Mouse (Mus musculus): ENCODE measurements around the gene Rnf152. TPM values are rescaled to one million over a fixed set of nuclear protein-coding genes. Genes with fewer than 3 reads are reported as not detected.

Rnf152 gene
- total RNA-seq (2014; rRNA removed) (35.5 and 50.8 TPM in 2 replicates), polyA plus RNA-seq (2015; fragmentation: Nextera tagmentation; extraction: Ambion mirVana) (19.2 and 21.0 TPM in 2 replicates)

DNA sequence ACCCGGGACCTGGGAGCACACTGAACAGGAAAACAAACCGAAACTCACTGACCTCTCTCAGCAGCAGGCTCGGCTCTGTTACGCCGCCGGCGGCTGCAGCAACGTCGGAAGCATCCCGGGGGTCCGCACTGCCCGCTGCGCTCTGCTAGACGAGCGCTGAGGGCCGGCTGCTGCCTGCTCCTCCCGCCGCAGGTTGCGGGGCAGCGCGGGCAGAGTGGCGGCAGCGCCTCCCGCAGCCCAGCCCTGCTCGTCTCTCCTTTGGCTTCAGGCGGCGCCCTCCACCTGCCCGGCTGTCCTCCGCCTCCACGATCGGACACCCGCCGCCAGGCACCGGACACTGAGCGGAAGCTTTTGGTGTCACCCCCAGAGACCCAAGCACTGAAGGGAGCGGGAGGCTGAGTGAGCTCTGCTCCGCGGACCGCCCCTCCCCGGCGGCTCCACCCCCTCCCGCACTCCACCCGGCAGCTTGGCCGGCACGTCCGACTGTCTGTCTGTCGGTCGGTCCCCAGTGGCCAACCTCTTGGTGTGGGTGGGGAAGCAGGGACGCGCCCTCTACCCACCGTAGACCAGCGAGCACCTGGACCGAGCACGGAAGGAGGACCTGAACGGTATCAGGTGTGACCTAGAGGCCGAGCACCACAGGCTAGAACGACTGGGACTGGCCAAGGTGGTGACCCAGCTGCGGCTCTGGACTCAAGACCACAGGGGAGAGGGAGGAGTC lies at the start of gene Rnf152:
Gene Rnf152, minus strand, starts transcription at position 420 of the 721 bp plus-strand sequence.
- H3K9me3 ChIP-seq (ENCODE audit: low read length) = no peaks in the 10 kb centered on the region
- H3K27ac ChIP-seq (ENCODE audit: low read depth, low read length) = peak within 1 kb of the TSS; percentile 82
- TF ChIP-seq CTCF (IDR thresholded peaks at IDR 0.05) = peak; percentile 37; the same call in 1 of the 2 replicates
- H3K27me3 ChIP-seq (ENCODE audit: insufficient read depth, low read length) = no peaks in the 10 kb centered on the region
- ATAC-seq (ENCODE audit: low FRiP score) = peak; percentile 74
- DNase-seq (ENCODE audit: low spot score) = peak; percentile 58
- WGBS = under 1% methylated on average over 54 of the region's 58 CpGs
- H3K36me3 ChIP-seq (ENCODE audit: insufficient read depth, low read length) = no peaks in the 10 kb centered on the region
- peak within 1 kb of the TSS; percentile 87 for H3K4me3 ChIP-seq (ENCODE audit: low read depth, low read length)
- H3K4me1 ChIP-seq (ENCODE audit: insufficient read depth, low read length) = peaks cover 4% of the 10 kb centered on the region; the same call in 1 of the 2 replicates
- peak within 1 kb of the TSS; percentile 81 for H3K9ac ChIP-seq (replicated peaks; ENCODE audit: low read length, poor library complexity, severe bottlenecking)
- peak within 1 kb of the TSS; percentile 84 for H3K4me2 ChIP-seq (ENCODE audit: low read depth, low read length, poor library complexity, severe bottlenecking)

DNA sequence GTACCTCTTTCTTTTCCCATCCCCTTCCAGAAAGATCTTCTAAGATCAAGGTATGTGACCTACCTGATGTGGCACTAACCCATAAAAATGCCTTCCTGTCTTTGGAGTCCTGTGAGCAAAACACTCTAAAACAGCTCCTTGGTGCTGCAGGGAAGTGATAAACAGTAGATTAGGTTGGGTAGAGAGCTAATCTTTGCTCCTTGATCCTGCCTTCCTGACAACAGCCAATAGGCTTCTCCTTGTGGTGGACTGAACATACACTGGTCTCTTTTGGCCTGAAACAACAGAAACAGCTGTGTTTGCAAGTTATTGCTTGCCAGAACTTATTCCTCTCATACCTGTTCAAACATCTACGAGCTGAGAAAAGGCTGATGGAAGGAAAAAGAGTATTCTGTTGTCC lies 46.3 kb upstream of the Rnf152 start:
- H3K36me3 ChIP-seq (ENCODE audit: insufficient read depth, low read length) = no peaks in the 10 kb centered on the region
- TF ChIP-seq CTCF (IDR thresholded peaks at IDR 0.05) = no peak
- H3K27ac ChIP-seq (ENCODE audit: low read depth, low read length) = no peak overlapping the region
- WGBS = 79% methylated on average over 1 of the region's 1 CpGs
- H3K4me3 ChIP-seq (ENCODE audit: low read depth, low read length) = no peak overlapping the region
- no peaks in the 10 kb centered on the region for H3K4me1 ChIP-seq (ENCODE audit: insufficient read depth, low read length)
- H3K9ac ChIP-seq (replicated peaks; ENCODE audit: low read length, poor library complexity, severe bottlenecking) = no peak overlapping the region
- H3K9me3 ChIP-seq (ENCODE audit: low read length) = no peaks in the 10 kb centered on the region
- H3K27me3 ChIP-seq (ENCODE audit: insufficient read depth, low read length) = no peaks in the 10 kb centered on the region
- ATAC-seq (ENCODE audit: low FRiP score) = no peak
- DNase-seq (ENCODE audit: low spot score) = no peak
- H3K4me2 ChIP-seq (ENCODE audit: low read depth, low read length, poor library complexity, severe bottlenecking) = no peak overlapping the region

DNA sequence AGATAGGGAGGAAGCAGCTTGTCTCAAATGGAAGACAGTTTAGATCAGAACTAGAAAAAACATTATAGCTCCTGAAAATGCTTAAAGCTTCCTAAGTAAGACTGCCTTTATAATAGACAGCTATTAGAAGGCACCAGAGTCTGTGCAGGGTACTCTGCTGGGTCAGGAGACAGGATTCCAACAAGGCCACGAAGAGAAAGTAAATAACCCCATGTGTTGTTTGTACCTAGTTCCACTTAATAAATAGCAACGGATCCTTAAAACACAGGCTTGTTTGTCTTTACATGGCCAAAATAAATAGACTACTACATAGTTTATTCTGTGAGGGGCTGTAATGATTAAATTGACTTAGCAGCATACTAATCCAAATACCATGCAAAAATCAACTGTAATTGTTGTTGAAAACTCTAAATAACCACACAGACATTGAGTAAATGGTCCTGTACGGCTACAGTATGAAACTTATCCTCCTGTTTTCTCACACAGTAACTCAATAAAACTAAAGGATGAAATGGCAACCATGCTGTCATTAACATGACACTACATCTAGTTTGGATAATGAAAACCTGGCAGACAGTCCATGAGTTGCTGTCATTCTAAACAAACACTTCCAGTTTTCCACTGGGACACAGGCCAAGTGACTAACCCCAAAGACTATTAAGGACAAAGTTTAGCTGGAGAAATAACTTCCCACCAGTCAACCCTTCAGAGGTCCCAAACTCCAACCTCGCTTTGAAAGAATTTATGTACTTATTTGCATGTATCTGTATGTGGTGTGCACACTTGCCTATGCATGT lies 27.8 kb upstream of the Rnf152 start:
- Histone ChIP-seq H3K9me3 (ENCODE audit: low read length) (no peaks in the 10 kb centered on the region), H3K9ac (replicated peaks; ENCODE audit: low read length, poor library complexity, severe bottlenecking) (no peak overlapping the region), H3K36me3 (ENCODE audit: insufficient read depth, low read length) (no peaks in the 10 kb centered on the region), H3K27ac (ENCODE audit: low read depth, low read length) (no peak overlapping the region), H3K4me2 (ENCODE audit: low read depth, low read length, poor library complexity, severe bottlenecking) (no peak overlapping the region), H3K27me3 (ENCODE audit: insufficient read depth, low read length) (no peaks in the 10 kb centered on the region), H3K4me3 (ENCODE audit: low read depth, low read length) (no peak overlapping the region), H3K4me1 (ENCODE audit: insufficient read depth, low read length) (no peaks in the 10 kb centered on the region)
- 68% methylated on average over 4 of the region's 4 CpGs for WGBS
- ATAC-seq (ENCODE audit: low FRiP score) (no peak), DNase-seq (ENCODE audit: low spot score) (peak; percentile 15)
- TF ChIP-seq CTCF (IDR thresholded peaks at IDR 0.05) = no peak

DNA sequence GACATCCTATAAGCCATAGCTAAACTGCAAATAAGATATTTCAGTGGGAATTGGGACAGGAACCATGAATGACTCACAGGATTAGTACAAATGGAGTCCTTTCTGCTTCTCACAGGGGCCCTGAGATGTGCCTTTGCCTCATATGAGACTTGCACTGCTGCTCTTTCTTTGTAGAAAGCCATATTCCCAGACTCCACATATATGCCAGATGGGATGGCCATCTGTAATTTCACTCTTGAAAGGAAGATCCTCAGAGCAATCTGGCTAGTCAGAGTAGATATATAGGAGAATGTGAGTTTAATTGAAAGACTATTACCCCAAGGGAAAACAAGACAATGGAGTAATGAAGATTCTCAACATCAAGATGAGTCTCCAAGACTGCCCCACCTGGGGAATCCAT lies 21.0 kb upstream of the Rnf152 start:
- ATAC-seq (ENCODE audit: low FRiP score) (no peak), DNase-seq (ENCODE audit: low spot score) (no peak)
- no peak overlapping the region for H3K4me3 ChIP-seq (ENCODE audit: low read depth, low read length)
- no peaks in the 10 kb centered on the region for H3K9me3 ChIP-seq (ENCODE audit: low read length)
- no peaks in the 10 kb centered on the region for H3K4me1 ChIP-seq (ENCODE audit: insufficient read depth, low read length)
- H3K4me2 ChIP-seq (ENCODE audit: low read depth, low read length, poor library complexity, severe bottlenecking) = no peak overlapping the region
- no peak for TF ChIP-seq CTCF (IDR thresholded peaks at IDR 0.05)
- H3K27me3 ChIP-seq (ENCODE audit: insufficient read depth, low read length) = no peaks in the 10 kb centered on the region
- no peak overlapping the region for H3K27ac ChIP-seq (ENCODE audit: low read depth, low read length)
- no peaks in the 10 kb centered on the region for H3K36me3 ChIP-seq (ENCODE audit: insufficient read depth, low read length)
- no peak overlapping the region for H3K9ac ChIP-seq (replicated peaks; ENCODE audit: low read length, poor library complexity, severe bottlenecking)

DNA sequence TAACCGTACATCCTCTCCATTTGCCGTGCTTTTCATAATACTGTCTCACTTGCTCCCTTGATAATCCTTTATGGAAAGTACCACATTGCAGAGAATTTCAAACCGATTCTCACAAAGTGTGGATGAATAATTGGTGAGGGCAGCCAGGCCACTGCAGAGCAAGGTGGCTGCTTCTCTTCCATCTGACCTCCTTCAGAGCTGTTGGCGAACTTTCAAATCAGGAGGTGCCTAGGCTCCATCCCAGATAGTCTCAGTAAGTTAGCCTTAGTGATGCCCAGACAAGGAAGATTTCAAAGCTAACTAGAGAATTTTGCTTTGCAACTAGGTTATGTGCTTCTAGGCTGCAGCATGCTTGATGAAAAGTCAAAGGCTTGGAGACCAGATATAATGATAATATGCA lies 18.1 kb upstream of the Rnf152 start:
- 80% methylated on average over 4 of the region's 4 CpGs for WGBS
- ATAC-seq (ENCODE audit: low FRiP score) = no peak
- Histone ChIP-seq H3K4me1 (ENCODE audit: insufficient read depth, low read length) (no peaks in the 10 kb centered on the region), H3K9me3 (ENCODE audit: low read length) (no peaks in the 10 kb centered on the region), H3K27me3 (ENCODE audit: insufficient read depth, low read length) (no peaks in the 10 kb centered on the region), H3K4me3 (ENCODE audit: low read depth, low read length) (no peak overlapping the region), H3K36me3 (ENCODE audit: insufficient read depth, low read length) (no peaks in the 10 kb centered on the region), H3K9ac (replicated peaks; ENCODE audit: low read length, poor library complexity, severe bottlenecking) (no peak overlapping the region), H3K27ac (ENCODE audit: low read depth, low read length) (no peak overlapping the region), H3K4me2 (ENCODE audit: low read depth, low read length, poor library complexity, severe bottlenecking) (no peak overlapping the region)
- DNase-seq (ENCODE audit: low spot score) = no peak
- no peak for TF ChIP-seq CTCF (IDR thresholded peaks at IDR 0.05)

DNA sequence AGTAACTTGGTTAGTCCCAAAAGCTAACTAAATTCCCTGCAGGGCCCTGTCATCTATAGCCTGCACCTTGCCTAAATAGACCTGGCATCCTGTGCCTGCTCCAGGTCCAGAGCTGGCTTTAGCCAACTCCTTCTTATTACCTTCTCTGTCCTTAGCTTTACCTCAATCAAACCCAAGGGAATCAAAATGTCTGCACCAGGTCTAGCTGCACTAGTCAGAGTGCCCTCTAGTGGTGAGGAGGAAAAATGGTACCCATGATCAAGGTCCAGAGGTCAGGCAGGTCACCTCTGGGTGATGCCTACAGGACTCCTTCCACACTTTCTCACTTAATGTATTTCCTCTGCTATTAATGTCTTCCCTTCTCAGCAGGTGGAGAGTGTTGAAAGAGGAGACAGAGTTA lies 6.2 kb upstream of the Rnf152 start:
- no peak for ATAC-seq (ENCODE audit: low FRiP score)
- no peak overlapping the region for H3K27ac ChIP-seq (ENCODE audit: low read depth, low read length)
- H3K4me2 ChIP-seq (ENCODE audit: low read depth, low read length, poor library complexity, severe bottlenecking) = no peak overlapping the region
- no peaks in the 10 kb centered on the region for H3K27me3 ChIP-seq (ENCODE audit: insufficient read depth, low read length)
- no peak for DNase-seq (ENCODE audit: low spot score)
- H3K4me3 ChIP-seq (ENCODE audit: low read depth, low read length) = no peak overlapping the region
- no peaks in the 10 kb centered on the region for H3K36me3 ChIP-seq (ENCODE audit: insufficient read depth, low read length)
- H3K9me3 ChIP-seq (ENCODE audit: low read length) = no peaks in the 10 kb centered on the region
- peak; percentile 52 for TF ChIP-seq CTCF (IDR thresholded peaks at IDR 0.05)
- no peaks in the 10 kb centered on the region for H3K4me1 ChIP-seq (ENCODE audit: insufficient read depth, low read length)
- no peak overlapping the region for H3K9ac ChIP-seq (replicated peaks; ENCODE audit: low read length, poor library complexity, severe bottlenecking)
